Mouse (Mus musculus): ENCODE results near the gene Kctd2. TPM values are rescaled to one million over a fixed set of nuclear protein-coding genes. Genes with fewer than 3 reads are reported as not detected.
"Not testable (repeated sequence)": the region's sequence is repeated elsewhere in the genome, so short reads cannot be mapped to it uniquely, and the experiment has no call there.

The Kctd2 gene
- polyA plus RNA-seq, 1 experiment from 2014 or later = 3.2 TPM

- peak; percentile 31; the same call in 1 of the 2 replicates for ATAC-seq (ENCODE audit: insufficient read depth, low FRiP score)
Measured at GRCm38 (mm10) chr11:115473626-115474275, 53.8 kb downstream of the Kctd2 start.

DNA sequence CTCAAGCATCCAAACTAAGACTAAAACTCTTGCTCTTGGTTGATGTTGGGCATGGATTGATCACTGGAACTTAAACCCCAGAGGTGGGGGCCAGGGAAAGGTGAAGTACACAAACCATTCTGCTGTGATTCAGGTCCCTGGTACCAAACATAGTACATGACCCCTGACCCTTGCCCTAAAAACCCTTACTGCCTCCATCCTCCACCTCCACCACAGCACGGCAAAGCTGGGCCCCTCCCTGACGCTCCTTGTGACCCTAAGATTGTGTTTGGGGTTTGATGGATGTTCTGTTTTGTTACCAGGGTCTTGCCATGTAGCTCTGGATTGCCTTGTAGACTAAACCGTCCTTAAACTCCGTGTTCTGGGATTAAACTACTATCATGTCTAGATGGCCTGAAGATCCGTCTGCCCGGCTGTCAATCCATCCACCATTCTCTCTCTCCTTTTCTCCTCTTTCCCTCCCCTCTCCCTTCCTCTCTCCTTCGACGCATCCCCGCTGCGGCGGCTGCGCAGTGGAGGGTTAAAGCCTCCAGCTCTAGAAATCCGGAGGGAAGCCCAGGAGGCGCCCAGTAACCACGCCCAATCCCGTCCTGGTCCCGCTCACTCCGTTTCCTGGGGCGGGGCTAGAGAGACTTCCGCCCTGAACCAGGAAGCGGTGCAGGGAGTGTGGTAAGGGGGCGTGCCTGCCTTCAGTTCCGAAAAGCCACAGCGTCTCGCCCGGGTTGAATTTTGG lies 55.3 kb downstream of the Kctd2 start, which contains the start of gene Armc7:
Gene Armc7 (plus strand): TSS at position 643 of the 733 bp plus-strand sequence.
- Histone ChIP-seq H3K4me1 (ENCODE audit: control insufficient read depth, insufficient read depth, low read length) (peaks cover 25% of the 10 kb centered on the region), H3K27me3 (ENCODE audit: control insufficient read depth, insufficient read depth, low read length) (no peaks in the 10 kb centered on the region), H3K27ac (ENCODE audit: low read length) (peak within 1 kb of the TSS; percentile 65), H3K36me3 (ENCODE audit: control insufficient read depth, insufficient read depth, low read length) (no peaks in the 10 kb centered on the region), H3K9ac (ENCODE audit: low read length) (peak within 1 kb of the TSS; percentile 73), H3K4me2 (ENCODE audit: low read depth, low read length) (peak within 1 kb of the TSS; percentile 81), H3K9me3 (replicated peaks; ENCODE audit: control insufficient read depth, low read length) (no peaks in the 10 kb centered on the region), H3K4me3 (replicated peaks; ENCODE audit: low read length) (peak within 1 kb of the TSS; percentile 78)
- under 1% methylated on average over 26 of the region's 26 CpGs for WGBS
- peak; percentile 96 for ATAC-seq (ENCODE audit: insufficient read depth, low FRiP score)

More at GRCm38 (mm10) chr11:115473626-115474275, 53.8 kb downstream of the Kctd2 start:
- Histone ChIP-seq H3K27me3 (ENCODE audit: control insufficient read depth, insufficient read depth, low read length) (no peaks in the 10 kb centered on the region), H3K9me3 (replicated peaks; ENCODE audit: control insufficient read depth, low read length) (no peaks in the 10 kb centered on the region), H3K4me2 (ENCODE audit: low read depth, low read length) (no peak overlapping the region), H3K36me3 (ENCODE audit: control insufficient read depth, insufficient read depth, low read length) (no peaks in the 10 kb centered on the region), H3K4me1 (ENCODE audit: control insufficient read depth, insufficient read depth, low read length) (peaks cover 25% of the 10 kb centered on the region), H3K27ac (ENCODE audit: low read length) (peak overlapping the region; percentile 57; the same call in 1 of the 2 replicates), H3K4me3 (replicated peaks; ENCODE audit: low read length) (no peak overlapping the region), H3K9ac (ENCODE audit: low read length) (0 out of 2 replicates have a peak overlapping the region, but pooled peaks have one; percentile 13)
- 17% methylated on average over 15 of the region's 15 CpGs for WGBS

GRCm38 (mm10) chr11:115475758-115476237 lies 55.9 kb downstream of the Kctd2 start:
- no peak overlapping the region for H3K27ac ChIP-seq (ENCODE audit: low read length)
- ATAC-seq (ENCODE audit: insufficient read depth, low FRiP score) = peak; percentile 9; the same call in 1 of the 2 replicates

GRCm38 (mm10) chr11:115476630-115477029 lies 56.7 kb downstream of the Kctd2 start:
- ATAC-seq (ENCODE audit: insufficient read depth, low FRiP score); H3K9ac ChIP-seq (ENCODE audit: low read length): not testable (repeated sequence)

More at GRCm38 (mm10) chr11:115475758-115476237, 55.9 kb downstream of the Kctd2 start:
- Histone ChIP-seq H3K4me1 (ENCODE audit: control insufficient read depth, insufficient read depth, low read length) (peaks cover 25% of the 10 kb centered on the region), H3K4me3 (replicated peaks; ENCODE audit: low read length) (peak overlapping the region; percentile 78), H3K4me2 (ENCODE audit: low read depth, low read length) (peak overlapping the region; percentile 81), H3K36me3 (ENCODE audit: control insufficient read depth, insufficient read depth, low read length) (no peaks in the 10 kb centered on the region), H3K27me3 (ENCODE audit: control insufficient read depth, insufficient read depth, low read length) (no peaks in the 10 kb centered on the region), H3K9ac (ENCODE audit: low read length) (peak overlapping the region; percentile 73), H3K9me3 (replicated peaks; ENCODE audit: control insufficient read depth, low read length) (no peaks in the 10 kb centered on the region)
- WGBS = 3% methylated on average over 28 of the region's 28 CpGs

GRCm38 (mm10) chr11:115477388-115477787 lies 57.5 kb downstream of the Kctd2 start:
- WGBS = 80% methylated on average over 7 of the region's 7 CpGs
- peaks cover 25% of the 10 kb centered on the region for H3K4me1 ChIP-seq (ENCODE audit: control insufficient read depth, insufficient read depth, low read length)
- not testable (repeated sequence) for H3K27me3 ChIP-seq (ENCODE audit: control insufficient read depth, insufficient read depth, low read length); H3K9me3 ChIP-seq (replicated peaks; ENCODE audit: control insufficient read depth, low read length); H3K36me3 ChIP-seq (ENCODE audit: control insufficient read depth, insufficient read depth, low read length); H3K27ac ChIP-seq (ENCODE audit: low read length); H3K4me2 ChIP-seq (ENCODE audit: low read depth, low read length); ATAC-seq (ENCODE audit: insufficient read depth, low FRiP score); H3K4me3 ChIP-seq (replicated peaks; ENCODE audit: low read length); H3K9ac ChIP-seq (ENCODE audit: low read length)

More at GRCm38 (mm10) chr11:115476630-115477029, 56.7 kb downstream of the Kctd2 start:
- not testable (repeated sequence) for H3K27ac ChIP-seq (ENCODE audit: low read length); H3K27me3 ChIP-seq (ENCODE audit: control insufficient read depth, insufficient read depth, low read length); H3K36me3 ChIP-seq (ENCODE audit: control insufficient read depth, insufficient read depth, low read length); H3K9me3 ChIP-seq (replicated peaks; ENCODE audit: control insufficient read depth, low read length)
- peaks cover 25% of the 10 kb centered on the region for H3K4me1 ChIP-seq (ENCODE audit: control insufficient read depth, insufficient read depth, low read length)
- peak overlapping the region; percentile 81 for H3K4me2 ChIP-seq (ENCODE audit: low read depth, low read length)
- WGBS = 73% methylated on average over 4 of the region's 4 CpGs
- peak overlapping the region; percentile 78; the same call in 1 of the 2 replicates for H3K4me3 ChIP-seq (replicated peaks; ENCODE audit: low read length)

DNA sequence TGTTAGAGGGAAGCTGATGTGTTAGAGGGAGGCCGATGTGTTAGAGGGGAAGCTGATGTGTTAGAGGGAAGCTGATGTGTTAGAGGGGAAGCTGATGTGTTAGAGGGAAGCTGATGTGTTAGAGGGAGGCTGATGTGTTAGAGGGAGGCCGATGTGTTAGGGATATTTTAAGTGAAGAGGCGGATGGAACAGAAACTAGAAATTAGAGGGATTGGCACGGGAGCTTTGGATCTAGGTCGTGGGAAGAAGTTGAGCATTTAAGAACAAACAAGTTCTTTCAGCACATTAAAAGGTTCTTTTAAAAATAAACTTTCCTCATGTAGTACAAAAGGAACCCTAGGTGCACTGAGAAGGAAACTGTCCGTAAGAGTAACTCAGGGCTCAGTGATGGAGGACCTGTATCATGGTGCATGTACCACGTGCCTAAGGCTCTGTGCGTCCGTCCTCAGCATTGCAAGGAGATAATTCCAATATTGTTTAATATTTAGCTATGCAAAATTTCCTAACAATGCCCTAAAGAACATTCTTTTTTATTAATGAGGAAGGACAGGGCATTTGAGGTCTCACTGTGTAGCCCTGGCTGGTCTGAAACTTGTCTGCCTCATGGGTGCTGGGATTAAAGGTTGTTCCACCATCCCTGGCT lies 58.5 kb downstream of the Kctd2 start:
- no peak overlapping the region for H3K9ac ChIP-seq (ENCODE audit: low read length)
- H3K27ac ChIP-seq (ENCODE audit: low read length) = no peak overlapping the region
- no peaks in the 10 kb centered on the region for H3K27me3 ChIP-seq (ENCODE audit: control insufficient read depth, insufficient read depth, low read length)
- H3K4me3 ChIP-seq (replicated peaks; ENCODE audit: low read length) = no peak overlapping the region
- 84% methylated on average over 9 of the region's 9 CpGs for WGBS
- no peaks in the 10 kb centered on the region for H3K36me3 ChIP-seq (ENCODE audit: control insufficient read depth, insufficient read depth, low read length)
- no peak for ATAC-seq (ENCODE audit: insufficient read depth, low FRiP score)
- peaks cover 23% of the 10 kb centered on the region for H3K4me1 ChIP-seq (ENCODE audit: control insufficient read depth, insufficient read depth, low read length)
- H3K4me2 ChIP-seq (ENCODE audit: low read depth, low read length) = no peak overlapping the region
- no peaks in the 10 kb centered on the region for H3K9me3 ChIP-seq (replicated peaks; ENCODE audit: control insufficient read depth, low read length)

Small RNA genes lying within 50 kb of the gene (microRNA-seq; reads per million reads assigned to microRNA genes)
- gene Mir3968 = not detected

Other genes starting within 250 kb of the Kctd2 start
- 8.3 and 9.7 TPM in 2 replicates for gene Tmem104, start 232.6 kb upstream of the Kctd2 start, polyA plus RNA-seq (2015; fragmentation: Nextera tagmentation; extraction: Ambion mirVana)
- 21.8 and 23.4 TPM in 2 replicates for gene Nat9, start 232.3 kb upstream of the Kctd2 start, polyA plus RNA-seq (2015; fragmentation: Nextera tagmentation; extraction: Ambion mirVana)
- gene Grin2c, start 152.9 kb upstream of the Kctd2 start, polyA plus RNA-seq (2015; fragmentation: Nextera tagmentation; extraction: Ambion mirVana) = not detected in 2 replicates
- gene Fdxr, start 143.1 kb upstream of the Kctd2 start, polyA plus RNA-seq (2015; fragmentation: Nextera tagmentation; extraction: Ambion mirVana) = 15.4 and 15.9 TPM in 2 replicates
- 1.6 and 1.7 TPM in 2 replicates for gene Fads6, start 122.5 kb upstream of the Kctd2 start, polyA plus RNA-seq (2015; fragmentation: Nextera tagmentation; extraction: Ambion mirVana)
- 1.9 and 2.5 TPM in 2 replicates for gene Otop2, start 113.0 kb upstream of the Kctd2 start, polyA plus RNA-seq (2015; fragmentation: Nextera tagmentation; extraction: Ambion mirVana)
- gene Ush1g, start 98.1 kb upstream of the Kctd2 start, polyA plus RNA-seq (2015; fragmentation: Nextera tagmentation; extraction: Ambion mirVana) = 0.62 and 0.76 TPM in 2 replicates
- 4.6 and 8.4 TPM in 2 replicates for gene Otop3, start 85.4 kb upstream of the Kctd2 start, polyA plus RNA-seq (2015; fragmentation: Nextera tagmentation; extraction: Ambion mirVana)
- 44.0 and 46.2 TPM in 2 replicates for gene Hid1, start 52.4 kb upstream of the Kctd2 start, polyA plus RNA-seq (2015; fragmentation: Nextera tagmentation; extraction: Ambion mirVana)
- 6.1 and 6.6 TPM in 2 replicates for gene Cdr2l, start 38.2 kb upstream of the Kctd2 start, polyA plus RNA-seq (2015; fragmentation: Nextera tagmentation; extraction: Ambion mirVana)
- 160 and 162 TPM in 2 replicates for gene Mrpl58, start 16.4 kb upstream of the Kctd2 start, polyA plus RNA-seq (2015; fragmentation: Nextera tagmentation; extraction: Ambion mirVana)
- 746 and 843 TPM in 2 replicates for gene Atp5h, start 166 bp upstream of the Kctd2 start, polyA plus RNA-seq (2015; fragmentation: Nextera tagmentation; extraction: Ambion mirVana)
- gene Trim80, start 20.4 kb downstream of the Kctd2 start, polyA plus RNA-seq (2015; fragmentation: Nextera tagmentation; extraction: Ambion mirVana) = 0.22 and 0.26 TPM in 2 replicates
- gene Slc16a5, start 42.3 kb downstream of the Kctd2 start, polyA plus RNA-seq (2015; fragmentation: Nextera tagmentation; extraction: Ambion mirVana) = 2.8 and 3.7 TPM in 2 replicates
- gene Armc7, start 55.5 kb downstream of the Kctd2 start, polyA plus RNA-seq (2015; fragmentation: Nextera tagmentation; extraction: Ambion mirVana) = 7.9 and 8.0 TPM in 2 replicates
- 112 and 113 TPM in 2 replicates for gene Nt5c, start 71.7 kb downstream of the Kctd2 start, polyA plus RNA-seq (2015; fragmentation: Nextera tagmentation; extraction: Ambion mirVana)
- 454 and 457 TPM in 2 replicates for gene Jpt1, start 94.3 kb downstream of the Kctd2 start, polyA plus RNA-seq (2015; fragmentation: Nextera tagmentation; extraction: Ambion mirVana)
- gene Sumo2, start 116.1 kb downstream of the Kctd2 start, polyA plus RNA-seq (2015; fragmentation: Nextera tagmentation; extraction: Ambion mirVana) = 687 and 737 TPM in 2 replicates
- 138 and 141 TPM in 2 replicates for gene Nup85, start 144.3 kb downstream of the Kctd2 start, polyA plus RNA-seq (2015; fragmentation: Nextera tagmentation; extraction: Ambion mirVana)
- gene Mrps7, start 183.8 kb downstream of the Kctd2 start, polyA plus RNA-seq (2015; fragmentation: Nextera tagmentation; extraction: Ambion mirVana) = 78.5 and 91.1 TPM in 2 replicates
- gene Gga3, start 183.9 kb downstream of the Kctd2 start, polyA plus RNA-seq (2015; fragmentation: Nextera tagmentation; extraction: Ambion mirVana) = 17.4 and 18.8 TPM in 2 replicates
- 35.9 and 47.4 TPM in 2 replicates for gene Mif4gd, start 192.8 kb downstream of the Kctd2 start, polyA plus RNA-seq (2015; fragmentation: Nextera tagmentation; extraction: Ambion mirVana)
- gene Slc25a19, start 208.2 kb downstream of the Kctd2 start, polyA plus RNA-seq (2015; fragmentation: Nextera tagmentation; extraction: Ambion mirVana) = 22.1 and 22.7 TPM in 2 replicates

All from stomach, embryonic 16.5 days (tissue).